In the genomic region with DNA sequence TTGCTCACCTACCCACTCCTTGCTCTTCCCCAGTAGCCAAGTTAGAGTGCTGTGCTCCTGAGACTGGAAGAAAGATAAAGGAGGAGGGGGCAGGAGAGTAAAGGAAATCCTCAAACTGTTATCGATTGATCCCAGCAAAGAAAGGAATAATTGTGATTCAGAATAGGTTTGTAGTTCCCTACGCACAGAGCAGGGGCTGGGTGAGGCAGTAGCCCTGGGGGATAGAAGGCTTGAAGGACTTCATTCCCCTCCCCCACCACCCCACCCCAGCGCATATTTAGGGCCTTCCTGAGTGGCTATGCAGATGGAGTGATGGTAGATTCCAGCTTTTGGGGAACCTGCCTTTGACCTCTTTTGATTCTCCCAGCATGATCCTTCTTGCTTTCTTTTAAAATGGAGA, we compare ENCODE assay signal across 26 mouse cellular contexts.
"Had no signal": no experiment of that assay in that cellular context is flagged by ENCODE, and none has a peak within 500 bp of the region (broad histone marks: within the 10 kb centered on the region; RNA-seq: fewer than 3 reads in every experiment).

No protein-coding gene starts in this region.

- H3K4me1 ChIP-seq: heart, embryonic 15.5 days; hindbrain, embryonic 12.5 days; intestine, embryonic 15.5 days; limb, embryonic 15.5 days; liver, embryonic 12.5 days had no signal

- H3K4me3 ChIP-seq: heart, adult 2 months; heart, embryonic 13.5 days; heart, embryonic 15.5 days; hindbrain, embryonic 10.5 days; hindbrain, embryonic 12.5 days; intestine, embryonic 15.5 days; layer of hippocampus, adult 2 months; limb, embryonic 13.5 days; limb, embryonic 15.5 days; liver, embryonic 12.5 days had no signal

- H3K27ac ChIP-seq: heart, adult 2 months; heart, embryonic 13.5 days; heart, embryonic 15.5 days; hindbrain, embryonic 10.5 days; hindbrain, embryonic 12.5 days; hindbrain, embryonic 14.5 days; intestine, embryonic 15.5 days; layer of hippocampus, adult 2 months; limb, embryonic 13.5 days; limb, embryonic 15.5 days; liver, embryonic 12.5 days; liver, embryonic 14.5 days had no signal

- ATAC-seq: hindbrain, embryonic 16.5 days; inflammation-experienced regulatory T-cells, adult 6 months; intestine, embryonic 15.5 days; intestine, postnatal 0 days; liver, embryonic 12.5 days had no signal

- DNase-seq: gastrocnemius, postnatal 14 days; gastrocnemius, postnatal 36 days; heart, adult 2 months; heart, postnatal 14 days; heart, postnatal 36 days; kidney, adult 18-20 months; kidney, adult 8-10 months; kidney, postnatal 10 days; kidney, postnatal 25 days; kidney, postnatal 4 days; left cerebral cortex, postnatal 4 days had no signal

- H3K9me3 ChIP-seq: heart, embryonic 13.5 days; heart, embryonic 15.5 days; hindbrain, embryonic 10.5 days; hindbrain, embryonic 12.5 days; intestine, embryonic 15.5 days; limb, embryonic 13.5 days; limb, embryonic 15.5 days; liver, embryonic 12.5 days had no signal

- H3K4me2 ChIP-seq: heart, embryonic 11.5 days; heart, embryonic 13.5 days; heart, embryonic 15.5 days; hindbrain, embryonic 12.5 days; hindbrain, embryonic 14.5 days; intestine, embryonic 15.5 days; limb, embryonic 13.5 days; limb, embryonic 15.5 days; liver, embryonic 12.5 days had no signal

- H3K9ac ChIP-seq: heart, embryonic 13.5 days; heart, embryonic 15.5 days; hindbrain, embryonic 12.5 days; hindbrain, embryonic 14.5 days; intestine, embryonic 15.5 days; limb, embryonic 13.5 days; limb, embryonic 15.5 days; liver, embryonic 12.5 days; liver, embryonic 14.5 days had no signal

- H3K27me3 ChIP-seq: heart, embryonic 15.5 days; intestine, embryonic 15.5 days; limb, embryonic 13.5 days; limb, embryonic 15.5 days; liver, embryonic 12.5 days had no signal

- H3K36me3 ChIP-seq: heart, embryonic 13.5 days; heart, embryonic 15.5 days; hindbrain, embryonic 10.5 days; hindbrain, embryonic 12.5 days; intestine, embryonic 15.5 days; limb, embryonic 13.5 days; limb, embryonic 15.5 days; liver, embryonic 12.5 days had no signal
